Mouse (Mus musculus) layer of hippocampus, postnatal 25 days (tissue): ENCODE measurements at regions not wholly inside any gene's neighbourhood (a gene's known extent, or its start where the extent isn't known, plus 50 kb on each side); places are given as distances from the start of the nearest gene placed in this dataset.
"Not testable (repeated sequence)": the region's sequence is repeated elsewhere in the genome, so short reads cannot be mapped to it uniquely, and the experiment has no call there.

ENCODE experiments used
- DNase-seq, 2 experiments: peaks; one replicate each; pipeline ENCODE4 v3.0.0; 2022; ENCODE audit warnings: mixed read lengths in 2 of 2, low spot score in 1 of 2; ENCODE audit errors: extremely low spot score in 1 of 2

GRCm38 (mm10) chr2:18460281-18460680, 67.7 kb upstream of the Dnajc1 start:
- not testable (repeated sequence) for DNase-seq

GRCm38 (mm10) chr2:18453426-18453825, 60.8 kb upstream of the Dnajc1 start:
- not testable (repeated sequence) for DNase-seq

GRCm38 (mm10) chr2:18445809-18446208, 53.2 kb upstream of the Dnajc1 start:
- DNase-seq: no peak
